Mouse (Mus musculus): ENCODE results near the gene Ccl2. TPM values are rescaled to one million over a fixed set of nuclear protein-coding genes. Genes with fewer than 3 reads are reported as not detected.

Gene Ccl2
- polyA plus RNA-seq (2012), result 3.7 and 6.0 TPM in 2 replicates

DNA sequence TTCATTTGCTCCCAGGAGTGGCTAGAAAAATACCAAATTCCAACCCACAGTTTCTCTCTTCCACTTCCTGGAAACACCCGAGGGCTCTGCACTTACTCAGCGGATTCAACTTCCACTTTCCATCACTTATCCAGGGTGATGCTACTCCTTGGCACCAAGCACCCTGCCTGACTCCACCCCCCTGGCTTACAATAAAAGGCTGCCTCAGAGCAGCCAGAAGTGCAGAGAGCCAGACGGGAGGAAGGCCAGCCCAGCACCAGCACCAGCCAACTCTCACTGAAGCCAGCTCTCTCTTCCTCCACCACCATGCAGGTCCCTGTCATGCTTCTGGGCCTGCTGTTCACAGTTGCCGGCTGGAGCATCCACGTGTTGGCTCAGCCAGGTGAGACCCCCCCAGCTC, at the start of gene Ccl2:
TSS of gene Ccl2 (plus strand) at position 216 of the 400 bp plus-strand sequence.

DNA sequence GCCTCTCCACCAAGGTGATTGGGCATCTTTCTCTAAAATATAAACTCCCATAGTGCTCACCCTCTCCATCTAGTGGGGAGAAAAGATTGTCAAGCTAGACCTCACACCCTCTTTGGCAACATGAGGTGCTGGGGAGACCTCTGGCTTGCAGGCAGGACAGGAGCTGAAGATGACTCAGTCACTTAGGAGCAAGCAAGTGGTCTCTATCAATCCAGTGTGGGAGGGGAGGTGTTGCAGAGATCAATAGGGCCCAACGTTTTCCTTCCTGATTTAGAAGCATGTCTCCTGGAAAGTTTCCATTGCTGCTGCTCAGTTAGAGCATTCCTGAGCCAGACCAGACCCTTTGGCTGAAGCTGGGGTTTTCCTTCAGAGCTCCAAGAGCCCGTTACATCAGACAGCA, 3.2 kb downstream of the Ccl2 start, which contains the start of gene Gm17268:
TSS of gene Gm17268 (minus strand) at position 28 of the 400 bp plus-strand sequence.

DNA sequence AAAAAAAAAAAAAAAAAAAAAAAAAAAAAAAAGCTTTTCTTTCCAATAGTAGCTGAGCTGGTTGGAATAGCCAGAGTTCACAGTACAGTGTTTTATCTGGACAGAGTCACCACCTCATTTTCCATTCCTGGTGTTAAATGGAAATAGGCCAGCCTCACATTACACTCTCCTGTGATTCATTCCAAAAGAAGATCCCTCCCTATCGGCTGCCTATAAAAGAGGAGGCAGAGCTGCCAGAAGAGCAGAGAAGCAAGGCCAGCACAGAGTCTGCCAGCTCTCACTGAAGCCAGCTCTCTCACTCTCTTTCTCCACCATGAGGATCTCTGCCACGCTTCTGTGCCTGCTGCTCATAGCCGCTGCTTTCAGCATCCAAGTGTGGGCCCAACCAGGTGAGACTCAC, 10.1 kb downstream of the Ccl2 start, which contains the start of gene Ccl7:
TSS of gene Ccl7 (plus strand) at position 242 of the 400 bp plus-strand sequence.

DNA sequence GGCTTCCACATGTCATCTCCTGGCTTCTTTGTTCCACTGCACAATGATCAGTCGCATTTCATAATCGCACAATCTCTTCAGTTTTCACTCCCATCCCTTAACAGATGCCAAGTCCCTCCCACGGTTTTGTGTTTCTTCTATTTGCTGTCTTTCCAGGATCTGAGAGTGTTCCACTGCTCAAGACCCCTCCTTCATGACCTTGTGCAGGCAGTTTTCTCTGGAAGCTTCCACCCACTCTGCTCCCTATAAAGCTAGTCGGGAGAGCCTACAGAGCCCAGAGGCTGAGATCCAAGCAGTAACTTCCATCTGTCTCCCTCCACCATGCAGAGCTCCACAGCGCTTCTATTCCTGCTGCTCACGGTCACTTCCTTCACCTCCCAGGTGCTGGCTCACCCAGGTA, 22.3 kb downstream of the Ccl2 start, which contains the start of gene Ccl11:
TSS of gene Ccl11 (plus strand) at position 178 of the 400 bp plus-strand sequence.

Other genes with a start within 250 kb of the Ccl2 start
- not detected in 2 replicates for gene 5530401A14Rik, start 174.9 kb upstream of the Ccl2 start, polyA plus RNA-seq (2012)
- gene Asic2, start 67.1 kb upstream of the Ccl2 start, polyA plus RNA-seq (2012), result not detected in 2 replicates
- not detected in 2 replicates for gene Gm17268, start 3.0 kb downstream of the Ccl2 start, polyA plus RNA-seq (2012)
- not detected in 2 replicates for gene Ccl7, start 10.1 kb downstream of the Ccl2 start, polyA plus RNA-seq (2012)
- gene Ccl11, start 22.3 kb downstream of the Ccl2 start, polyA plus RNA-seq (2012), result not detected in 2 replicates
- not detected in 2 replicates for gene Ccl12, start 66.3 kb downstream of the Ccl2 start, polyA plus RNA-seq (2012)
- not detected in 2 replicates for gene Ccl8, start 79.6 kb downstream of the Ccl2 start, polyA plus RNA-seq (2012)